Mouse (Mus musculus) frontal cortex, postnatal 25 days (tissue): ENCODE data around the gene Map3k6.

Experiments used
- DNase-seq, 2 experiments: peaks; one replicate each; pipeline ENCODE4 v3.0.0; 2022; ENCODE audit warnings: low spot score in 2 of 2

The Map3k6 gene

GRCm38 (mm10) chr4:133253412-133253811 lies 12.8 kb downstream of the Map3k6 start:
- no peak for DNase-seq

GRCm38 (mm10) chr4:133255392-133255791 lies 14.8 kb downstream of the Map3k6 start:
- no peak for DNase-seq

GRCm38 (mm10) chr4:133256820-133257219 lies 16.2 kb downstream of the Map3k6 start:
- no peak for DNase-seq

GRCm38 (mm10) chr4:133257230-133257629 lies 16.6 kb downstream of the Map3k6 start:
- no peak for DNase-seq

- no peak for DNase-seq
Measured at GRCm38 (mm10) chr4:133257798-133258408, 17.3 kb downstream of the Map3k6 start.

GRCm38 (mm10) chr4:133261641-133262374 lies 21.2 kb downstream of the Map3k6 start:
- no peak for DNase-seq

- no peak for DNase-seq
Measured at GRCm38 (mm10) chr4:133262375-133262765, 21.8 kb downstream of the Map3k6 start.

- no peak for DNase-seq
Measured at GRCm38 (mm10) chr4:133262882-133263281, 22.3 kb downstream of the Map3k6 start, which contains the start of gene Sytl1. Gene Sytl1 (minus strand): TSS chr4:133263113.

- DNase-seq, result no peak
Measured at GRCm38 (mm10) chr4:133263756-133264155, 23.1 kb downstream of the Map3k6 start.

GRCm38 (mm10) chr4:133264559-133264958 lies 23.9 kb downstream of the Map3k6 start:
- no peak for DNase-seq

GRCm38 (mm10) chr4:133265297-133265696 lies 24.7 kb downstream of the Map3k6 start:
- no peak for DNase-seq

- no peak for DNase-seq
Measured at GRCm38 (mm10) chr4:133265759-133266158, 25.1 kb downstream of the Map3k6 start.

- DNase-seq, result no peak
Measured at GRCm38 (mm10) chr4:133266248-133266880, 25.7 kb downstream of the Map3k6 start.

- DNase-seq, result no peak
Measured at GRCm38 (mm10) chr4:133268931-133269330, 28.3 kb downstream of the Map3k6 start.

GRCm38 (mm10) chr4:133269596-133269995 lies 29.0 kb downstream of the Map3k6 start:
- DNase-seq, result no peak

GRCm38 (mm10) chr4:133270929-133271328 lies 30.3 kb downstream of the Map3k6 start:
- DNase-seq, result no peak

GRCm38 (mm10) chr4:133277104-133278026 lies 36.7 kb downstream of the Map3k6 start, which contains the start of gene Tmem222:
Gene Tmem222 (minus strand): TSS chr4:133277792.
- DNase-seq, result peak; percentile 95 to 96

- no peak for DNase-seq
Measured at GRCm38 (mm10) chr4:133278067-133278466, 37.4 kb downstream of the Map3k6 start.

- no peak for DNase-seq
Measured at GRCm38 (mm10) chr4:133278482-133278881, 37.9 kb downstream of the Map3k6 start.

GRCm38 (mm10) chr4:133281513-133281912 lies 40.9 kb downstream of the Map3k6 start:
- no peak for DNase-seq

GRCm38 (mm10) chr4:133281951-133282481 lies 41.4 kb downstream of the Map3k6 start:
- no peak for DNase-seq
